Mouse (Mus musculus) embryonic facial prominence, embryonic 14.5 days (tissue): ENCODE measurements around the gene Rab34. TPM values are rescaled to one million over a fixed set of nuclear protein-coding genes. Genes with fewer than 3 reads are reported as not detected.
A peak's percentile ranks its signal among the peaks of the same experiment; 100 is the strongest.
"Not testable (repeated sequence)": the region's sequence is repeated elsewhere in the genome, so short reads cannot be mapped to it uniquely, and the experiment has no call there.

Experiments
- ATAC-seq: fragments of 200-750 bp; cut with Nextera tagmentation; 2 replicates; pipeline ENCODE4 v1.8.0; 2017; ENCODE audit warnings: low read depth, moderate number of reproducible peaks, moderate TSS enrichment
- DNase-seq: peaks from one replicate; pipeline ENCODE4 v3.0.0-alpha.2; 2015; ENCODE audit warnings: low spot score
- H3K27ac ChIP-seq: fragments of 300-500 bp; sonication (generic); replicated peaks from 2 replicates; pipeline ENCODE4 v1.5.1; 2014; ENCODE audit warnings: low read depth, mild to moderate bottlenecking, low read length, moderate library complexity
- H3K27me3 ChIP-seq: fragments of 300-500 bp; sonication (generic); replicated peaks from 2 replicates; pipeline ENCODE4 v1.6.1; 2014; ENCODE audit warnings: low read length; ENCODE audit not compliant: control insufficient read depth, insufficient read depth
- H3K36me3 ChIP-seq: fragments of 300-500 bp; sonication (generic); 2 replicates; pipeline ENCODE4 v1.6.1; 2014; ENCODE audit warnings: low read length, mixed read lengths; ENCODE audit not compliant: control insufficient read depth, insufficient read depth
- H3K4me1 ChIP-seq: fragments of 300-500 bp; sonication (generic); 2 replicates; pipeline ENCODE4 v1.6.1; 2014; ENCODE audit warnings: antibody characterized with exemption, low read length; ENCODE audit not compliant: control insufficient read depth, insufficient read depth
- H3K4me2 ChIP-seq: fragments of 300-500 bp; sonication (generic); 2 replicates; pipeline ENCODE4 v1.6.1; 2014; ENCODE audit warnings: low read depth, mild to moderate bottlenecking, low read length, moderate library complexity, mixed read lengths
- H3K4me3 ChIP-seq: fragments of 300-500 bp; sonication (generic); 2 replicates; pipeline ENCODE4 v1.5.1; 2014; ENCODE audit warnings: low read depth, mild to moderate bottlenecking, low read length
- H3K9ac ChIP-seq: fragments of 300-500 bp; sonication (generic); 2 replicates; pipeline ENCODE4 v1.6.1; 2014; ENCODE audit warnings: low read depth, mild to moderate bottlenecking, low read length, moderate library complexity, mixed read lengths
- H3K9me3 ChIP-seq: fragments of 300-500 bp; sonication (generic); 2 replicates; pipeline ENCODE4 v1.6.1; 2016; ENCODE audit warnings: low read length; ENCODE audit not compliant: control insufficient read depth
- WGBS: fragments of 180-500 bp; shearing (Covaris S2); extraction: QIAGEN DNeasy Blood & Tissue Kit; methylation state at CpG from one replicate; pipeline ENCODE4 v1.1.7; 2014; 5-methylcytosine and 5-hydroxymethylcytosine counted together
- polyA plus RNA-seq: library from polyadenylated mRNA; unstranded; fragments of >200 nt; fragmentation: Nextera tagmentation; extraction: Ambion mirVana; gene quantifications from 2 replicates; pipeline ENCODE4 v1.2.1, GENCODE M21; 2014

Gene Rab34
- polyA plus RNA-seq, 1 experiment from 2014 or later = 136 TPM

- Histone ChIP-seq H3K4me1 (peaks cover 22% of the 10 kb centered on the region), H3K9ac (peak within 1 kb of the TSS; percentile 91), H3K27ac (peak within 1 kb of the TSS; percentile 91), H3K36me3 (peaks cover 33% of the 10 kb centered on the region), H3K4me3 (peak within 1 kb of the TSS; percentile 83), H3K4me2 (peak within 1 kb of the TSS; percentile 98), H3K9me3 (no peaks in the 10 kb centered on the region), H3K27me3 (no peaks in the 10 kb centered on the region)
- peak; percentile 87 for ATAC-seq
- DNase-seq = peak; percentile 99
- under 1% methylated on average over 38 of the region's 38 CpGs for WGBS
Observed at GRCm38 (mm10) chr11:78182961-78183844, 5.0 kb upstream of the Rab34 start, which contains the start of gene Rpl23a. Rpl23a (minus strand) TSS chr11:78183584.

GRCm38 (mm10) chr11:78183884-78184514 is 4.2 kb upstream of the Rab34 start:
- peak overlapping the region; percentile 83 for H3K4me3 ChIP-seq
- peaks cover 33% of the 10 kb centered on the region for H3K36me3 ChIP-seq
- peak overlapping the region; percentile 49 for H3K27ac ChIP-seq
- DNase-seq (no peak), ATAC-seq (no peak)
- H3K9ac ChIP-seq = peak overlapping the region; percentile 36; the same call in 1 of the 2 replicates
- no peaks in the 10 kb centered on the region for H3K9me3 ChIP-seq
- peak overlapping the region; percentile 47 for H3K4me2 ChIP-seq
- no peaks in the 10 kb centered on the region for H3K27me3 ChIP-seq
- H3K4me1 ChIP-seq = peaks cover 22% of the 10 kb centered on the region
- 50% methylated on average over 10 of the region's 10 CpGs for WGBS

DNA sequence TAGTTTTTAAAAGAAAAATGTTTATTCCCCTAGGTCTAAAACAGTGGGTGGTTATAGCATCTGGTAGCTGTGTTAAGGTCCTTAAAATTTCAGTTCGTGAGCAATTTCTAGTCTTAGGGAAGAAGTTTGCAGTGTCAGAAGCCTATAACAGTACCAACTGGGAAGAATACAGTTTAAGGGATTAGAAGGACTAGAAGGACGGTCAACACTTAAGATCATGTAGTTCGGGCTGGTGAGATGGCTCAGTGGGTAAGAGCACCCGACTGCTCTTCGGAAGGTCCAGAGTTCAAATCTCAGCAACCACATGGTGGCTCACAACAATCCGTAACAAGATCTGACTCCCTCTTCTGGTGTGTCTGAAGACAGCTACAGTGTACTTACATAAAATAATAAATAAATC is 3.5 kb upstream of the Rab34 start:
- not testable (repeated sequence) for H3K4me2 ChIP-seq, H3K9ac ChIP-seq, H3K27ac ChIP-seq, H3K27me3 ChIP-seq, DNase-seq, H3K9me3 ChIP-seq, ATAC-seq, H3K4me3 ChIP-seq
- H3K4me1 ChIP-seq = peaks cover 20% of the 10 kb centered on the region
- H3K36me3 ChIP-seq = peaks cover 29% of the 10 kb centered on the region
- 93% methylated on average over 6 of the region's 6 CpGs for WGBS

GRCm38 (mm10) chr11:78189234-78190040 is 1.2 kb downstream of the Rab34 start:
- peak overlapping the region; percentile 98 for H3K27ac ChIP-seq
- peaks cover 33% of the 10 kb centered on the region for H3K36me3 ChIP-seq
- ATAC-seq = peak; percentile 83
- H3K4me1 ChIP-seq = peaks cover 19% of the 10 kb centered on the region
- WGBS = under 1% methylated on average over 35 of the region's 42 CpGs
- peak; percentile 94 for DNase-seq
- peak overlapping the region; percentile 70 for H3K4me2 ChIP-seq
- peak overlapping the region; percentile 69 for H3K4me3 ChIP-seq
- H3K27me3 ChIP-seq = no peaks in the 10 kb centered on the region
- no peaks in the 10 kb centered on the region for H3K9me3 ChIP-seq
- peak overlapping the region; percentile 94 for H3K9ac ChIP-seq

GRCm38 (mm10) chr11:78190041-78190440 is 1.8 kb downstream of the Rab34 start:
- Histone ChIP-seq H3K9me3 (no peaks in the 10 kb centered on the region), H3K36me3 (peaks cover 33% of the 10 kb centered on the region), H3K4me3 (peak overlapping the region; percentile 69), H3K27ac (peak overlapping the region; percentile 98), H3K4me2 (peak overlapping the region; percentile 70), H3K27me3 (no peaks in the 10 kb centered on the region), H3K9ac (peak overlapping the region; percentile 94), H3K4me1 (peaks cover 20% of the 10 kb centered on the region)
- ATAC-seq (no peak), DNase-seq (no peak)
- 56% methylated on average over 6 of the region's 6 CpGs for WGBS

GRCm38 (mm10) chr11:78193113-78193512 is 4.9 kb downstream of the Rab34 start, which contains the start of gene Proca1:
Proca1 (plus strand) TSS chr11:78193392.
- Histone ChIP-seq H3K36me3 (peaks cover 33% of the 10 kb centered on the region), H3K4me1 (peaks cover 14% of the 10 kb centered on the region), H3K9ac (0 out of 2 replicates have a peak within 1 kb of the TSS, but pooled peaks have one; percentile 44), H3K4me3 (peak within 1 kb of the TSS; percentile 52), H3K4me2 (peak within 1 kb of the TSS; percentile 61), H3K27ac (no peak within 1 kb of the TSS), H3K9me3 (no peaks in the 10 kb centered on the region), H3K27me3 (no peaks in the 10 kb centered on the region)
- WGBS = 64% methylated on average over 1 of the region's 1 CpGs
- DNase-seq (no peak), ATAC-seq (no peak)

DNA sequence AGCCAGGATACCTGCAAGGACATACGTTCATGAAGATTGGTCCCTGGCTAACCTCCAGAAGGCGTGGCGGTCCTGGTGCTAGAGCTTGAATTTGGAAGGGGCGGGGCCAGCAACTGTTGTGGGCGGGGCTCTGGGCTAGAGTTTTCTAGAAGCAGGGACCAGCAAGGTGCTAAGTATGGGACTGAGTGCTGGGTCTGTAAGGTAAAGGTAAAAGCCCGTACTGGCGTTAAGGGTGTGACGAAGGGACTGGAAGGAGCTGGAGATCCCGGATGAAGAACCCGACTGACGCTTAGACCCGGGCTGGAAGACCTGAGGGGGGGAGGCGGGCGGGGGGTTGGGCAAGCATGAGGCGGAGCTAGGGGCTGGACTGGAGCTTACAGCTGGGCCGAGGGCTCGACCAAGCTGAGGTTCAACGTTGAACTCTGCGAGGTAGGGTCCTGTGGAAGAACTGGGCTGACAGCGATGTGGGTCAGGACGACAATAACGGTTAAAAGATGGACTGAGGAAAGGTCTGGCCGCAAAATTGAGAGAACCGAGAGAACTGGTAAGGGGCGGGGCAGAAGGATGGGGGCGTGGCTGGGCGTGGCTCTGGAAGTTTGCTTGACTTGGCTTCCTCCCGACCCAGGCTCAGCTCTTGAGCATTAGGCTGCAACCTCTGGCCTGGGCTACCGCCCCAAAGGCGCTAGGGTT is 6.3 kb downstream of the Rab34 start:
- Histone ChIP-seq H3K4me1 (peaks cover 13% of the 10 kb centered on the region), H3K36me3 (peaks cover 33% of the 10 kb centered on the region), H3K4me2 (peak overlapping the region; percentile 61), H3K9me3 (no peaks in the 10 kb centered on the region), H3K9ac (peak overlapping the region; percentile 44), H3K27me3 (no peaks in the 10 kb centered on the region), H3K27ac (no peak overlapping the region), H3K4me3 (peak overlapping the region; percentile 52)
- ATAC-seq (peak; percentile 71), DNase-seq (peak; percentile 78)
- WGBS = 2% methylated on average over 29 of the region's 30 CpGs
